Mouse (Mus musculus): Measurements from ENCODE around the gene Sipa1l2.
"Not testable (repeated sequence)": the region's sequence is repeated elsewhere in the genome, so short reads cannot be mapped to it uniquely, and the experiment has no call there.

Gene Sipa1l2

DNA sequence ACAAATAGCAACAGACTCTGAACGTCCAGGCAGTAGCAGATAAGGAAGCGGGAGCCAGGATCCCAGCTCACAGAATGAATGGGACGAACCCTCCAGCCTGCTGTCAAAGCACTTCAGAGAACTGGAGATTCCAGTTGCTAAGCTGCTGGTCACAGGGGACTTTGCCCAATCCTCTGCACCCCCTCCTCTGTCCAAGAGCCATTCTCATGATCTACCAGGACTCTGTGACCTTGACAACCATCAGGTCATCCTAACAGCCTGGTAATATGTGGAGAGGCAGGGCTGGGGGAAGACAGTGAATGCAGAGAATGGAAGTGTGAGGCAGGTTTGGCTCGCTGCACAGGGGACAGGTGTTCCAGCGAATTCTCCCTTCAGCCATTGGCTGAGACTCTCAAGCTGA lies 163.2 kb downstream of the Sipa1l2 start:
- no peak for DNase-seq (ENCODE audit: low read depth, low spot score)

DNA sequence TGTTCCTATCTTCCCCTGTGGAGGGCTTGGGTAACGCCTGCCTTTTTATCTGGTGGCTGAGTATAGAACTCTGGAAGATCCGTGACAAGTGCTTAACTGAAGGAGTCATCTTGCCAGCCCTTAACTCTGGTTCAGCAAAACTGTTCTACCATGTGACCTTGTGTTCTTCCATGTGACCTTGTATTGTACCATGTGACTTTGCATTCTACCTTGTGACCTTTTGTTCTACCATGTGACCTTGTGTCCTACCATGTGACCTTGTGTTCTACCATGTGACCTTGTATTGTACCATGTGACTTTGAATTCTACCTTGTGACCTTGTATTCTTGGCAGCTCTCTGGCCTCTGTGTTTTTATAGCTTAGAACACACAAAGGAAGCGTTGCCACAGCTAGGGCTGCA lies 168.3 kb downstream of the Sipa1l2 start:
- no peak for DNase-seq (ENCODE audit: low read depth, low spot score)

DNA sequence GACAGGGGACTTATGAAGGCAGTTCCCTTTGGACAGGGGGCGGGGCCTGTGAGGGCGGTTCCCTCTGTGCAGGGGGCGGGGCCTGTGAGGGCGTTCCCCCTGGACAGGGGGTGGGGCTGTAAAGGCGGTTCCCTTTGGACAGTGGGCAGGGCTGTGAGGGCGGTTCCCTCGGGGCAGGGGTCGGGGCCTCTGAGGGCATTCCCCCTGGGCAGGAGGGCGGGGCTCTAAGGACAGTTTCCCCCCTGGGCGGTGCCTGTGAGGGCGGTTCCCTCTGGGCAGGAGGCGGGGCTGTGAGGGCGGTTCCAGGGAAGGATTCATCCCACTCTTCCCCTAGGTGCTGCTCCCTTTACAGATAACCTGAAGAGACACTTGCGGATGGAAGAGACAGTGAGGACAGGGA lies 171.6 kb downstream of the Sipa1l2 start:
- no peak for DNase-seq (ENCODE audit: low read depth, low spot score)

DNA sequence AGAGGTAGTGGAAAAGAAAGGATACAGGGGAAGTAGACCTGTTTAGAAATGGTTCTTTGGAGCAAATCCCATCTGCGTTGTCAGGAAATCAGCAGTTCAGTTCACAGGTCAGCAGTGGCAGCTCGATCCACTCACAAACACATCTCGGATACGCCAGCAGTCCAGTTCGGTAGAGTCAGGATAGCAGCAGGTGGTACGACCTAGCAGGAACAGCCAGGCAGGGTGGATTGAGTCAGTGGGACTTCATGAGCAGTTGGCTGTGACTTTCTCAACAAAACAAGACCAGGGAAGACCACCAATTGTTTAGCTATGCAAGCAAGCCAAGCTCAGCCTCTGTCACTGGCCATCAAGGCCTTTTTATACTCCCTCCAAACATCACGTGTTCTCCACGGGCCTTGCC lies 173.9 kb downstream of the Sipa1l2 start:
- not testable (repeated sequence) for DNase-seq (ENCODE audit: low read depth, low spot score)

DNA sequence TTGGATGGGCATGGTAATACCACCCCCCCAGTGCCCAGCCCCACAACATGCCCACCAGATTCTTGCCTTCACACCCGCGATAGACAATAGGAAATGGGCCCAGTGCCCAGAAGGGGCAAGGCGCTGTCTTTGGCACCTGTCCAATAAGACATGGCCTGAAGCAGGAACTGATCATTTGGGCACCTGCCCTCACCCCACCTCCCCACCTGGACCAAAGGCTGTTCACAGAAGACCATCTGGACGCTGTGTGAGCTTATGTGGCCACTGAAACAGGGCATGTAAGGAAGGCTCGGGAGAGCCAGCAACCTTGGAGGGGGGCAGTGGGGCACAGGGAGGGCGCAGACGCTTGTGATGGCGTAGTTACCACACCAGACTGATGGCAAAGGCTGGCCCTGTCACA lies 174.6 kb downstream of the Sipa1l2 start:
- no peak for DNase-seq (ENCODE audit: low read depth, low spot score)

DNA sequence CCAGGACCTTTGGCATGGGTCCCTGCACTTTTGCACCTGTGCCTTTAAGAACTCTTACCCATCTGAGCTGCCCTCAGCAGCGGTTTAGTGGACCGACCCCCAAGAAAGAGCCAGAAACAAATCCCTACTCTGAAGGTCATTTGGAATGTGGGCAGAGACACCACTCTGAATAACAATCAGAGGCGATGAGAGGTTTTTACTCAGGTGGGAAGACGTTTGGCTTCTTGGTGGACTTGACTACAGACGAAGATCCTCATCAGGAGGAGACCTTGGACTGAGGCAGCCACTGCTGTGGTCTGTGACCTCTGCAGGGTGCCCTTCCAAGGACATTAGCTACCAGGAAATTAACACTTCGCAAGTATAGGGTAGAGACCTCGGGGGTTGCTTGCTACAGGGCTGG lies 177.9 kb downstream of the Sipa1l2 start:
- no peak for DNase-seq (ENCODE audit: low read depth, low spot score)

DNA sequence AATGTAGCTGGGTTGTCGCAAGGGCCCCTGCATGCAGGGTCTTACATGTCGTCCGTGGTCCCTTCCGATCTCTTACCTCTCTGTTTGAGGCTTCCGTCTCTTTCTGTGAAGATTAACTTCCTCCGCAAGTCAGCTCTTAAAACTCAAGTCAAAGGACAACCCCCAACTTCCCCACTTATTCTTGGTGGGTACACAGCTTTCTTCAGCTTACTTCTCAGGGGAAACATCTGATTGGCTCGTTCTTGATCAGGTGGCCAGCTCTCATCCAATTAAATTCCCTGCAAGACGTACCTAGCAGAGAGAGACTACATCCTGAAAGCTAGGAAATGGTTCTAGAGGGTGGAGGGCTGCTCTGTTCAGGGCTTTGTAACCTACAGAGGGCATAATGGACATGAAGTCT lies 178.3 kb downstream of the Sipa1l2 start:
- no peak for DNase-seq (ENCODE audit: low read depth, low spot score)

DNA sequence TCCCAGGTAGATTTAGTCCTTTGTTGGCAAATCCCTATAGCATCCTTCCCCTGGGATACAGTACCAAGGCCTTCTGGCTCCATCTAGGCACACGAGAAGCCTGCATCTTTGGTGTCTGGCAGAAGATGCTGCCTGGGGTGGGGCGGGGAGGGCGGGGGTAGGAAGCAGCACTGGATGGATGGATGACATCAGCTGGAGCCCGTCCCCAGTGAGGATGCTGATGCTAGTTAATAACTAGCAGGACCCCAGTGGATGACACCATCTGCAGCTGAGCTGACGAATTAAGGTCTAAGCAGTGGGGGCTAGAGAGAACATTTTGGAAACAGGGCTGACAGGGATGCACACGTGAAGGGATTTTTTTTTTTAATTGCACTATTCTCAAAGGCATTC lies 179.1 kb downstream of the Sipa1l2 start:
- no peak for DNase-seq (ENCODE audit: low read depth, low spot score)

DNA sequence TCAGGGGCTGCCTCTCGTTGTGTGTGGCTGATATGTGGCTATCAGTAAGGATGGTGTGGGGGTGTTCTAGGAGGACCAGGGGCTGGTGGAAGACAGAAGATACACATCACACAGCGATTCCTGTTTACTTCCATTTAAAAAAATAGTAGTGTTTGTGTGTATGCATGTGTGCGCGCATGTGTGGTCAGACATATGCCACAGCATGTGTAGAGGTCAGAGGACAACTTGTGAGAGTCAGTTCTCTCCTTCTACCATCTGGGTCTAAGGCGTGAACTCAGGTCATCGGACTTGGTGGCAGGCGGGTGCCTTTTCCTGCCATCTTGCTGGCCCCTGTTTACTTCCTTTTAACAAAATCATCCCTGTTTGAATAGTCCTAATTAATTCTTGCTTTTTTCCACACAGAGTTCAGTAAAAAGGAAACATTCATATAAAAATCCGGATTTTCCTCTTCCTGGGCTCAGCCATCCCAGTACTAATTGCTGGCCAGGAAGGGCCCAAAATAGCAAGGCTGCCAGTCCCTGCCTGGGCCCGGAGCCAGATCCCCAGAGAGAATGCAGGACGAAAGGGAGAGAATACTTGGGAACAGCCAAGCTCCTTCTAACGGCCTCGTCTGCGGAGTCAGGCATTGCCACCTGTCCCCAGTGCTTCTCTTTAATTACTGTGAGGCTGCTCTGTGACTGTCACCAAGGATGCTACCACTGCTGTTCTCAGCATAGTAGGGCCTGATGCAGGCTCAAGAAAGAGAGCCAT lies 179.7 kb downstream of the Sipa1l2 start:
- DNase-seq (ENCODE audit: low read depth, low spot score): no peak

DNA sequence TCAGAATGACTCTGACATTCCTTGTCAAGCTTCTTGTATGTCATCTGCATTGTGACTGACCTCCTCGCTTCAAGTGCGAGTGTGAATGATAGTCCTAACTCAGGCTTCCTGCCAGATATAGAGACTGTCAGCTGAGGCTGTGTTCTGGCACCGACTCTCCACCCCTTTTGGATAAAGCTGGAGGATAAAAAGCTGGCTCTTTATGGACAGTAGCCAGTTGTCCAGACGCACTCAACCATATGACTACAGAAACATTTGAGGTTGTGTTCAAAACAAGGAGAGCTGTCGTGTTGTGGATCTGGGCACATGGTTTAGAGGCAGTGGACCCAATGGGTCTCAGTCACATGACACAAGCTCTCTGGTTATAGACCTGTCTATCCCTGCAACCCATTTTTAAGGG lies 180.3 kb downstream of the Sipa1l2 start:
- no peak for DNase-seq (ENCODE audit: low read depth, low spot score)

DNA sequence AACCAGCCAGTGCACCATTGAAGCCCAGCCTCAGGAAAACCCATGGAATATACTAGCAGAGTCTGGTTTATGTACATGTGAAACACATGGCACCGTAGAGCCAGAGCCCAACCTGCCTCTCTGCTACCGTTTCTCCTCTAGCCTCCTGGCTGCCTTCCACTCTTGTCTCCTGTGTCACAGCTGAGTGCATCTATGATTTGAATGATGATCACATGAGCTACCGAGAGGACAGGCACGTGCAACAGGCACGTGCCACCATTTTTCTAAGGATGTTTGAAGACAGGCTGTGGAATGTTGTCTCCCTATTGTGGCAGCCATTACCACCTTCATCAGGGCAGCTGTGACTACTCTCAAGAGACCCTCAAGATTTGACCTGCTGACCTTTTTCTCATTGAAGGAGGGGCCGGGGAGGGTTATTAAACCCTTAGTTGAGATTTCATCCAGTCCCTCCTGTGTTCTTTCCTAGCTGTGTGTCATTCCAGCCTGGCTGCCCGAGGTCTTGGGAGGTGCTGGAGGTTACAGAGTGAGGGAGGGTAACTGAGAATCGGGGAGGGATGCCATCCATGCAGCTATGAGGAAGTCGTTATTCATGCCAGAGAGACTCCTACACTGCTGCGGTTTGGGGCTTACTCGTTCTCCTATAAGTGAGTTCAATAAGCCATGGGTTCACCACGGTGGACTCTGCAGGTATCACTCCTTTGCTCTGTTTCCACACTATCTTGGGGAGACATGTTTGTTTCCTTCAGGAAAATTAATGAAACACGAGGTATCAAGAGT lies 181.0 kb downstream of the Sipa1l2 start:
- DNase-seq (ENCODE audit: low read depth, low spot score): no peak

DNA sequence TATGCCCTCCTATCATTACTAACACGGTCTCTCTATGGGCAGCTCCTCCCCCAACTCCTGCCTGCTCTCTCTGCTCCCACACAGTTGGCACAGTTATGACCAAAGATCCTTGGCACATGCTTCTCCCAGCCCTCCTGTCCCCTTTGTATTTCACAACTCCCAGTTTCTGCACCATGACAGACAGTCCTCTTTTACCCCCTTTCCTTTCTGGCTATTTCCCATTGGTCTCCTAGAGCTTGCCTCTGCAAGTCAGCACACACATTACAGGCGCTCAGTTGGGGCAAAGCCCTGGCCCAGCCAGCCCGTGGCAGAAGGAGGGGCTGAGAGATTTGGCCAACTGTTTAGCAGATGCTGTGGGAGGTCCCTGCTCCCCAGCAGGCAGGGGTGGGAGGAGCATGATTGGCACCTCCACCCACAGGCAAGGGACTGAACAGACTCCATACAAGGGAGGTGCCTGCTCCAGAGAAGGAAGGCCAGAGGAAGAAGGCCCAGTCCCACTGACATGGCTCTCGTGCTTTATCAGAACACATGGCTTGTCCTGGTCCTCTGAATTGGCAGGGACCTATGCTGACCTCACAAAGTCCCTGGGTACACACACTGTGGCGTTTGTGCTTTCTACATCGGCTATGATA lies 184.0 kb downstream of the Sipa1l2 start:
- DNase-seq (ENCODE audit: low read depth, low spot score): peak; percentile 40

DNA sequence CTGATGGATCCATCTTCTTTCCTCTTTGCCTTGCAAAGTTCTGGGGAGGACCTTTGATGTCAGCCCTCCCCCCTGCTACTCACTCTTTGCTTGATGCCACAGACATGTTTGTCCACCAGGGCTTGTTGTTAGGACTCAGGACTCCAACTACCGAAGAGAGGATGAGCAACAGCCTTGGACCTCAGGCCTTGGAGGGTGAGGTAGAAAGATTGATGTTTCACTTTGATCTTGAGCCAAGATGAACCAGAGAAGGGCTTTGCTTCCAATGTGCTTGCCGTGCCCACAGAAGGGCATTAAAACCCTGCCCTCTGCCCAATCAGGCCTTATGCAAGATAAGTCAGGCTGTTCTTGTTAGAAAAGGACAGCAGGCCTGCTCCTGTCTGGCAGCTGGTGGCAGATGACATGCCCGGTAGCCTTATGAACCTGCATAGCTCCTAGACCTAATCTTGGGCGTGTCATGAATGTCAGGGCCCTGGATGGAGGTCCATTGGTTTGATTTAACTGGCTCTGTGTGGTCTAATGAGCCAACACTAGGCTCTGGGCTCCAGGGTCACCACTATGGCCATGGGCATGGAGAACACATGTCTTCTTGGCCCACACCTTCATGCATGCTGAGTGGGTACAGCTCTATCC lies 184.9 kb downstream of the Sipa1l2 start:
- no peak for DNase-seq (ENCODE audit: low read depth, low spot score)

DNA sequence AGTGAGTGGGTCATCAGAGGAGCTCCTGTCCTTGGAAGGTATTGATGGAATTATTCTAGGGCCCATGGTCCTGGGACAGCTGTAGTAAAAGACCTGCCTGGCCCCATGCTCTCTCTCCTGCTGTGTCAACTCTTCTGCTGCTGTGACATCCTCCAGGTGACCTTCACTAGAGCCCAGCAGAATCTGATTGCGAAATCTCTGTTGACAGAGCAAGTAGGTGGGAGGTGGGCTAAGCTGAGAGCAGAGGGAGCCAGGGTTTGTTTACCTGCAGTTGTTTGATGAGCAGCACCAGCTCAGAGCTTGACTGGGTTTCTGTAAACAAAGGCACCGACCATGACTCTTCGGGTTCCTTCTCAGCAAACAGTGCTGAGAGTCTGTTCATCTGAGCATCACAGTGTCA lies 187.9 kb downstream of the Sipa1l2 start:
- DNase-seq (ENCODE audit: low read depth, low spot score): no peak

DNA sequence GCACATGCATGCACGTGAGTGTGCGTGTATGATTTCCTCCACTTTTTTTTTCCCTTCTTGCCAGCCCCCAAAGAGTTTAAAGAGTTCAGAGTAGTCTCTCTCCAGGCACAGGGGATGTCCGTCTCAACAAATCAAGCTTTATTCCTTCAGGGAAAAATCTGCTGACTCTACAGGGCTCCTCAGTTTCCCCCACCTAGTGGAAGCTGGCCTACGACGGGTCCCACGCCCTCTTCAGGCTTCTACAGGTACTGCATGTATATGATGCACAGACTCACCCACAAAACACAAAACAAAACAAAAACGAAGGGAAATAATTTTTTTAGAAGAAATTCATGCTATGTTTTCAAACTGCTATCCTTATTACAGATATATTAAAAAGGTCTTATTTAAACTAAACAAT lies 189.7 kb downstream of the Sipa1l2 start:
- no peak for DNase-seq (ENCODE audit: low read depth, low spot score)

DNA sequence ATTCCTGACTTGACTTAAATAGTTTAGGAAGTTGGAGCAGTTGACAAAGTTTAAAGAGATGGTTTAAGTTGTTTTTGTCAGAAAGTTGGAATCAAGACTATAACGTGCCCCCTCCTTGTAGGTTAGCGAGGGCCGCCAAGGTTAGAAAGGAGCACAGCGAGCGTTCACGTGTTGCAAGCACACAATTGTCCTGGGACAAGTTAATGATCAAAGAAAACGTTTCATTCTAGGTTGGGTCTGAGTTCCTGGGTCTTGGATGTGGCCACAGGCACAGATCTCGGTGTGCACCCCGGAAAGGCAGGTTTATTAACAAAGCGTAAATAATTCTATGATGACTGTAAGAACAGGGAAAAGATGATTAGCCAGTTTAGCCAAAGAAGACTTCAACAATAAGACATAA lies 190.5 kb downstream of the Sipa1l2 start:
- no peak for DNase-seq (ENCODE audit: low read depth, low spot score)

DNA sequence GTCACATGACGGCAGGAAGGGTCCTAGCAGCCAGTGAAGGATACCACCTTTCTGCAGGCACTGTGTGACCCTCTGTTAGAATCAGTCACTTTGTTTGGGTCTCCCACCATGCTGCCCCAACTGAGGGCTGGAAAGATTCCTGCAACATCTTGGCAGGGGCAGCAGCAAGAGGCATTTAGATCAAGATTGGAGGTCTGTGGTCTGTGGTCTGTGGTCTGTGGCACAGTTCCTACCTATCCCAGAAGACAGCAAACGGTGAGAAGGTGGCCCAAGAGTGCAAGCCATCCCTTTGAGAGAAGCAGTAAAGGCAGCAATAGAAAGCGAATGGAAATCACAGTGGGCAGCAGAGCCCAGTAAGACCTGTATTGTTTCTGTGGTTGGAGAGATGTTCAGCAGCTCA lies 191.9 kb downstream of the Sipa1l2 start:
- DNase-seq (ENCODE audit: low read depth, low spot score): no peak

DNA sequence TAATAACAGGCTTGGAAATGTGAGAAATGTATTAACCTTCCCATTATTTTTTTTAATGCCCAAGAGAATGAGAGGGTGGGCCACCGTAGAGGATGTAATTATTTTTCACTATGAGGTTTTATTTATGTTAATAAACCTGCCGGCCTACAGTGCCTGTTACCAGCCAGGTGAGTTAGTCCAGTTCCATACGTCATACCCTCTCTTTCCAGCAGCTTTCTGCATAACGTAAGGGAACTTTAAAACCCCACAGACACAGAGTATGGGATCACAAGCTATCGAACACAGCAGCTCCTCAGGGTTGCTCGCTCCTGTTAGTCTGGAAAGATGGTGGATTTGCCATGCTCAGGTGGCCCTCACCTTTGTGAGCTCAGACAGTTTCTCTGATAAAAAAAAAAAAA lies 193.2 kb downstream of the Sipa1l2 start:
- no peak for DNase-seq (ENCODE audit: low read depth, low spot score)

DNA sequence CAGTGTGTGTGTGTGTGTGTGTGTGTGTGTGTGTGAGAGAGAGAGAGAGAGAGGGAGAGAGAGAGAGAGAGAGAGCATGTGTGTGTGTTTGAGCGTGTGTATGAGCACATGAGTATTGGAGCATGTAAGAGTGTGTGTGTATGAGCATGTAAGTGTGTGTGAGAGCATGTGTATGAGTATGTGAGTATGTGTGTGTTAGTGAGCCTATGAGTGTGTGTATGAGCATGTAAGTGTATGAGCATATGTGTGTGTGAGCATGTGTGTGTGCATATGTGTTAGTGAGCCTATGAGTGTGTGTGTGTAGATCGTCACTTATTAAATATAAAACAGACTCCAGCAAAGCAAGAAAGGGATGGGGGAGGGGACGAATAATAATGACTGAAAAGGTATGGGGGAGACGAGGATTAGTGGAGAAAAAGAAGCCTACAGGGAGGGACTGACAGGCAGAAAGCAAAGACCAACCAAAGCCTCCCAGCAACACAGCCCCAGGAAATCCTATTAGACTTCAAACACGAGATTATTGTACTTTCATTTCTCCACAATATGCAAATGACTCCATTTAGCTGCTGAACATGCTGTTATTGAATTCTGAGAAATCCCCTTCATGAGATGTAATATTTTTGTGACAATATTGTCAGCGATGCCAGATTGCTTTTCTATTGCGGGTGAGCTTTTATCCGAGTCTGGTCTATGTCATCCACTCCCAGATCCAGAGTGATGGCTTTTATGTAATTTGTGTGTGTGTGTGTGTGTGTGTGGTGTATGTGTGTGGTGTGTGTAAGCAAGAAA lies 193.8 kb downstream of the Sipa1l2 start:
- no peak for DNase-seq (ENCODE audit: low read depth, low spot score)

DNA sequence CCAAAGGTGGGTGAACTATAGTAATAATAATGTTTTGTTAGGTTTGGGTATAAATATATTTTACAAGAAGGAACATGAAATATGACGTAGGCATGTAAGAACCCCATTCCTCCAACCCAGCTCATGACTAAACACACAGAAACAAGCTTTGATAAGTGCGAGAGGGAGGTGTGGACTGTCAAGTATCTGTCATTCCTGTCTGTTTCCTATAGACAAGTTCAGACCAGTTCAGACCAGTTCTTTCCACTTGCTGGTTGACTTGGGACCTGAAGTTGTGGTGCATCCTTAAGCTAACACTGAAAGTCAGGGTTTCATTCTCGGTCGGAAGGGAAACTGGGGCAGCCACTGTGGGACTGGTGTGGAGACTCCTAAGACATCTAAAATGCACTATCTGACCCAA lies 197.0 kb downstream of the Sipa1l2 start:
- no peak for DNase-seq (ENCODE audit: low read depth, low spot score)

DNA sequence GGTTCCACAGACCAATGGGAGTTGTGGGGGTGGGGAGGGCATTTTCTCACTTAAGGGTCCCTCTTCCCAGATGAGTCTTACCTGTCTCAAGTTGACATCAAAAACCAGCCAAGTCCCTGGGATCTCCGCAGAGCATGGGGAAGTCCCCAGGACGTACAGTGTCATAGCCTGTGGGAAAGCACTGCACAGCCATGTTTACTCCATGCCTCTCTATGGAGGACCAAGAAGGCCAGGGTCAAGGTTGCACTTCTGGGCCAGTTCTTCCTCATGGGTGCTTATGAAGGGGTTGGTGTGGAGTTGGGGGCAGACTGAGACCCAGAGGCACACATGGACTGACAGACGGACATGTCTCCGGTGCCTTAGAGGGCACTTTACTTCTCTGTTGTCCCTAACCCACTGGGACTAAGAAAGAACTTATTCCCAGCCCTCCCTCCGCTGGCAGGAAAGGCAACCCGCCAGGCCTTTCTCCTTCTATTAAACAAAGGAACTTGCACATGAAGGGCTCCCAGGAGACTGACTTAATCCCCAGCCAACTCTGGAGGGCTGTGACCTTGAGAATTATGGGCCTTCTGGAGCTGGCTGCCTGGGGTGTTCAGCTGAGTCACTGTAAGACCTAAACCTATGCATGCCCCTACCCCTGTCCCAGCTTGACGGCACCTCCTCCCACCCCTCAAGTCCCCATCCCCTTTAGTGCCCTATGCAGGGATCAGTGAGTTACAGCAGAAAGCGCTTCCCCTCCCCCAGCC lies 199.9 kb downstream of the Sipa1l2 start:
- DNase-seq (ENCODE audit: low read depth, low spot score): no peak

Data from skeletal muscle tissue, adult 2 months (tissue).